Mouse (Mus musculus) frontal cortex, adult 2 months (tissue): ENCODE data around the gene Gpr31b. TPM values are rescaled to one million over a fixed set of nuclear protein-coding genes. Genes with fewer than 3 reads are reported as not detected.
"Not testable (repeated sequence)": the region's sequence is repeated elsewhere in the genome, so short reads cannot be mapped to it uniquely, and the experiment has no call there.

Source experiments
- DNase-seq, 2 experiments: peaks; one replicate each; pipeline ENCODE4 v3.0.0; 2022; ENCODE audit warnings: low spot score in 1 of 2; ENCODE audit errors: extremely low spot score in 1 of 2
- polyA plus RNA-seq: library from polyadenylated mRNA; depleted of rRNA; stranded (reverse); fragments of >200 nt; gene quantifications from 2 replicates; pipeline ENCODE4 v1.2.3, GENCODE M21; 2012; rRNA removed

Gpr31b gene
- polyA plus RNA-seq = not detected in 2 replicates

- not testable (repeated sequence) for DNase-seq
Measured at GRCm38 (mm10) chr17:13052124-13052813, at the start of gene Gpr31b. Gpr31b (minus strand) TSS chr17:13052296.

GRCm38 (mm10) chr17:13092960-13093359, 40.9 kb upstream of the Gpr31b start:
- not testable (repeated sequence) for DNase-seq

DNA sequence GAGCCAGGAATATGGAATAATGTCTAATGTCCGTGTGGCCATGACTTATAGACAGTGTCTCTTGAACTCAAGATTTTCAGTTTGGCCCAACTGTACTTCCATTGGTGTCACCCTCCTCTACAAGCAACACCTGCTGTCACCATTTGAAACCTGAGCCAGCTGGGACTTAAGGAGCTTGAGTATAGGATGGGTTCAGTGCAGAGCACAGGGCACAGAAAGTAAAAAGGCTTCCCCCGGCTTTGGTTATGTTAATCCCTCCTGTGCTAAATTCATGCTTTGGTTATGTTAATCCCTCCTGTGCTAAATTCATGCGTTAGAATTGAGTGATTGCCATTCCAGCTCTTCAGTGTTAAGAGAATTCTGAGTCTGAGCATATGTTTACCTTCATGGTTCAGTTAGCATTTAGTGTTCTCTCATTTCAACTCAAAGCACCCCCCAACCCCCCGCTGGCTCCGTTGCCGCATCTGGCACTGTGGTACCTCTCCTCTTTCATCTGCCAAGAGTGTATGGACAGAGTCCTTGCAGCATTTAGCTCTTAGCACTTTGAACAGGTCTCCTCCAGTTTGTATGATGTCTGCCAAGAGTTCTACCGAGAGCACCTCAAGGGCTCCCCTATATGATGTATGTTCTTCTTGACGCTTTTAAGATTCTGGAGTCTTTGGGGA, 40.1 kb upstream of the Gpr31b start:
- not testable (repeated sequence) for DNase-seq

DNA sequence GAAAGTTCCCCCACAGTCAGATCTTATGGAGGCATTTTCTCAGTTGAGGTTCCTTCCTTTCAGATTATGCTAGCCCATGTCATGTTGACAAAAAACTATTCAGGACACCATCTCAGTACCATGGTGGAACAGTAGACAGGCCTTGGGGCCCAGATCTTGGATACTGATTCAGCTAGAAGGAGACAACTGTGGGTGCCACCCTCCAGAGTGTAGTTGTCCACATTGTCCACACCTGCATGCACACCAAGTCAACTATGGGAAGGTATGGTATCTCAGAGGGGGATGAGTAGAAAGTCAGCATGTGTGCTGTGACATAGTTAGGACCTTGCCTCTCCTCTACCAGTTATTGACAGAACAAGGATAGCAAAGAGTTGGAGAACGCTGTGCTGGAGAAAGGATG, 39.4 kb upstream of the Gpr31b start:
- DNase-seq = not testable (repeated sequence)

GRCm38 (mm10) chr17:13069227-13069626, 17.1 kb upstream of the Gpr31b start:
- not testable (repeated sequence) for DNase-seq

DNA sequence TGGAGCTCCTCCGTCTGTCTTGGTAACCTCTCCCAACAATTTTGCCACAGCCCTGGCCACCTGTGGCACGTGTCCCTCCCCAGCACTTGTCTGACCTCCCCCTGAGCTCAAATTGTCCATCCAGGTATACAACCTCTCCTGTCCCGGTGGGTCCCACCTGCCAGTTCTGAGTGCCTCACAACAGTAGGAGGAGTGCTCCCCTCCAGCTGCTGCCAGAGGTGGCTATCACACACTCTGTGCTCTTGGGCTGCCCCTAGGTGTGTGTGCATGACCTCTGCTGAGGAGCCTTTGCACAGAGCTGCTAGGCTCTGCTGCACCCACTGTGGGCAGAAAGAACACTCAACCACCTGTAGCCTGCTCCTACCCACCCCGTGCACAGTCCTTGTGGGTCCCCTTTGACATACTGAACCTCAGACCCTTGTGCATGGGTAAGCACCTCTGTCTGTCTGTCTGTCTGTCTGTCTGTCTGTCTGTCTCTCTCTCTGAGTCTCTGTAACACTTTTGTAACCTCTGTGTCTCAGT, 15.8 kb upstream of the Gpr31b start:
- DNase-seq = not testable (repeated sequence)

DNA sequence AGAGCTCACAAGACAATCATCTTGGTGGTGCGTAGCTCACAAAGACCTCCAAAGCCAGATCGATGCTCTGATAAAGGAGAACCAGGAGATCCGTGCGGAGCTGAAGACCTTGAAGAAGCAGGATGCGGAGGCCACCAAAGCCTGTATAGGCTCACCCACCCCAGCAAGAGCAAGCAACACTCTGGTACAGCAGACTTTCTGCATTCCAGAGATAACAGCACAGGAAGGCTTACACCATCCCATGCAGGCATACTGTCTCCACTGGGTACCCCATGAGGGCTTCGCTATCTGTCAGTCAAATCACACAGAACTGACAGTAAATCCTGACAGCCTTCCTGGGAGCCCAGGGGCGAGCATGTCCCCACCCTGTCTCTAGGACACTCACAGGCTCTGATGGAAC, 10.8 kb upstream of the Gpr31b start:
- DNase-seq = not testable (repeated sequence)

DNA sequence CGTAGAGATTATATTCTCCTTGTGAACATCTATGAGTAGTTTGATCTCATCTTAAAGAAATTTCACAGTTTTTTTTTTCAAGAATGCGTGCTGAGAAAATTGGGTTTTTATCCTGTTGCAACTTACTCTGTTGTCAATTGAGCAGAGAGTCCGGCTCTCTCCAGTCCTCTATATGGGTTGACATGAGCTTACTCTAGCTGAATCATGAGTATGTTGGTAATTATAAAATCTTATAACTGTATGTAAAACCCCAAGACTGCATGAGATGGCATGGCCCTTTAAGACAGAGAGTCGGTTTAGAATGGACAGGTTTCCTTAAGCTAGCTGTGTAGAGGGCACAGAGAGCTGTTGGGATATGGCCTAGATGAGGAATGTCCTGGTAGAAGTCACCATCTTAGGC, 8.7 kb upstream of the Gpr31b start, which contains the start of gene Tcp10b:
Gene Tcp10b (plus strand): TSS at position 301 of the 400 bp plus-strand sequence.
- DNase-seq = not testable (repeated sequence)

DNA sequence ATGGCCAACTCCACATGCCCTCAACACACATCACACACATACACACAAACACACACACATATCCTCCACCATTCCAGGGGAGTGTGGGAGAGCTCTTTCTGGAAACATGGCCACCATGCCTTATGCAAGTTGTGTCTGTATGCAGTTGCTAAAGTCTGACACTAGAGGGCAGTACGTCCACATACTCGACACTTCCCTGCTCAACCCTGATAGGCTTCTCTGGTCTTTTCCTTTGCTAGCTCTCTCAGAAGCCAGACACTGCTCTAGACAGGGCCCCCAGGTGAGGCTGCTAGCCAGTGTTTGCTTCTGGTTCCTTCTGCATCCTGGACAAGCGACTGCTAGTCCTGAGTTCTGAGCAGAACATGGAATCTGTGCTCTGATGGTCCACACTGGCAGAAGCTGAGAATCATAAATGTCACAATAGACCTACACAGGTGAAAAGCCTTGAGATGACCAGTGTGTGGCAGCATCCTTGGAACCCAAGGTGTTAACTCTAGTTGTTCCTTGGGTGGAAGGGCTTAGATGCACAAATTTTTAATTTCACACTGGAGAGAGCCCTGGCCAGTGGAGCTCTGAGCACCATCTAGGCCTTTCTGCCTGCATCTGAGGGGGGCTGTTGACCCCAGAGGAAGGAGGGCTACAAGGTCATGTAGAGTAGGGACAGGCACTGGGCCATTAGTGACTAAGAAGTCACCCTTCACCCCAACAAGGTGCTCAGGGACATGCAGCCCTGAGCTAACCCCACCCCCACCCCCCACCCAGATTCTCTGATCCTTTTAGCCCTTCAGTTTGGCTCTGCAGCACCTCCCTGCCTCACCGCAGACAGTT, 8.0 kb downstream of the Gpr31b start:
- DNase-seq = peak; percentile 37 to 78

DNA sequence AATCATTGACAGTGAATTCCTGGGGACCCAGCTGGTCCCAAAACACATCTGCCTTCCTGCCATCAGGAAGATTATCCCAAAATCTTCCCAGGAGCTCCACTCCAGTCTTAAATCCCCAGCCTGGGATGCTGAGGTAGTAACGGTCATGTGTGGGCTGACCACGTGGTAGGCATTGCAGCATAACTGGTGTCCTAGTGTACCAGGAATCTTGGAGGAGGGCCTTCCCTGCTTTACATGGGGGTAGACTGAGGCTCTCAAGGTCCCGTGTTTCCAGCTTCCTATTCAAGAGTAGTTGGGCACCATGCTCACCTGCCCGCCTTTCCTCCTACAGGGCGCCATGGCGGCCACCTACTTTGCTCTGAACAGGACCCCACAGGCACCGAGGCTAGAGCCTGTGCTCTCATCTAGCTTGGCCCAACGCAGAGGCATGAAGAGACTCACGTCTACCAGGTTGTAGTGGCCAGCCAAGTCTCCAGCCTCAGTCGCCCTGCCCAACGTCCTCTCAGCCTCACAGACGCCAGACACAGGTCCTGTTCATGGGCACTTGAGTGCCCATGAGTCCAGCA, 15.4 kb downstream of the Gpr31b start:
- DNase-seq = not testable (repeated sequence)

DNA sequence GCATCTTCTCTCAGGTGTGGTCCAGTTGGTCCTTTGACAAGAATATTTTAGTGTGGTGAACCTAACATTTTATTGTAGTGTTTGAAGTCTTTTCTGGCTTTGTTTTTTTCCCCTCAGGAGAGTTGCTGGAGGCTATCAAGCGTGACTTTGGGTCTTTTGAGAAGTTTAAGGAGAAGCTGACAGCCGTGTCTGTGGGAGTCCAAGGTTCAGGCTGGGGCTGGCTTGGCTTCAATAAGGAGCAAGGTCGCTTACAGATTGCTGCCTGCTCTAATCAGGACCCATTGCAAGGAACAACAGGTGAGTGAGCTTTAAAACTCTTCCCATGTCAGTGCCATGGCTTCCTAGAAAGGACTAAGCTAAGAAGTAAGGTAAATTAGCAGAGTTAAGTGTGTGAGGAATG, 38.8 kb downstream of the Gpr31b start:
- DNase-seq = no peak

DNA sequence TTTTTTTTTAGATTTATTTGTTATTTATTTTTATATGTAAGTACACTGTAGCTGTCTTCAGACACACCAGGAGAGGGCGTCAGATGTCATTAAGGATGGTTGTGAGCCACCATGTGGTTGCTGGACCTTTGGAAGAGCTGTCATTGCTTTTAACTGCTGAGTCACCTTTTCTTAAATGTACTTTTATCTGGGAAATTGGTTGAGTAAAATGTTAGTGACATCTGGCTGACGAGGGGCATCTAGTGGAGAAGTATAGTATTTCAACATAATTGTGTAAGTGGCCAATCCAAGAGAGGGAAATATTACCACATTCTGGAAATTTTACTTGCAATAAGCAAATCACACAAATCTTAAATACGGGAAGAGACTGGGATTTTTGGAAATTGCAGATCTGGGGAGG, 42.2 kb downstream of the Gpr31b start:
- DNase-seq = peak in 1 of 2 experiments; percentile 73

DNA sequence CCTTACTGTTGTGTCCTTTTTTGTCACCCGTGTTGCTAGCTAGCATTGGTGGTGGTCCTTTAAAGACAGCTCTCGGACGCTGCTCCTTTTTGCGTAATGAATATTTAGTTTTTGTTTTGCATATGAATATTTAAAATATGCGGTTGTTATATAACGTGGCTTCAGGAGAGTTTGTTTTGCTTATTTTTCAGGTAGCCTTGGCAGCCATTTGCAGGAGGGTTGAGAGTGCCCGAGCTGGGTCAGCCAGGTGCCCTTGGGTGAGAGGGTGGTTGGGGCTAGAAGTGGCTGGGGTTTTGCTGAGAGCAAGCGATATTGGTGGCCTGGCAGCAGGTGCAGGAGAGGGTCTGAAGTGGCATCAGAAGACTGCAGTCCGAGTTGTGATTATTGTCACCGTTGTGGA, 43.6 kb downstream of the Gpr31b start:
- DNase-seq = no peak

- peak; percentile 94 to 98 for DNase-seq
Measured at GRCm38 (mm10) chr17:13007730-13008425, 44.2 kb downstream of the Gpr31b start.

- no peak for DNase-seq
Measured at GRCm38 (mm10) chr17:13006984-13007383, 45.1 kb downstream of the Gpr31b start.

- not testable (repeated sequence) for DNase-seq
Measured at GRCm38 (mm10) chr17:13006546-13006945, 45.5 kb downstream of the Gpr31b start, which contains the start of gene Sod2. Sod2 (plus strand) TSS chr17:13006846.

DNA sequence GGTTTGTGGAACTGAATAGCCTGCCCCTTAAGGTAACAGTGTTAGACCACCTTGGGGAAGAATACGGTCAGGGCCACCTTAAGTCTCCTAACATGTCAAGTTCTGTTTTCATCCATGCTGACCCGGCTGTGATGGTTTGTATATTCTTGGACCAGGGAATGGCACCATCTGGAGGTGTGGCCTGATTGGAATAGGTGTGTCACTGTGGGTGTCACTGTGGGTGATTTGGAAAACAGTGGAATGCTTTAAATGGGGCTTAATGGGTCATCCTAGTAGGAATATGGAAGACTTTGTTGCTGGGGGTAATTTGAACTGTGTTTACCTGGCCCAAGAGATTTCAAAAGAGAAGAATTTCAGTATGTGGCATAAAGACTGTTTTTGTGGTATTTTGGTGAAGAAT, 47.7 kb downstream of the Gpr31b start:
- DNase-seq = not testable (repeated sequence)

DNA sequence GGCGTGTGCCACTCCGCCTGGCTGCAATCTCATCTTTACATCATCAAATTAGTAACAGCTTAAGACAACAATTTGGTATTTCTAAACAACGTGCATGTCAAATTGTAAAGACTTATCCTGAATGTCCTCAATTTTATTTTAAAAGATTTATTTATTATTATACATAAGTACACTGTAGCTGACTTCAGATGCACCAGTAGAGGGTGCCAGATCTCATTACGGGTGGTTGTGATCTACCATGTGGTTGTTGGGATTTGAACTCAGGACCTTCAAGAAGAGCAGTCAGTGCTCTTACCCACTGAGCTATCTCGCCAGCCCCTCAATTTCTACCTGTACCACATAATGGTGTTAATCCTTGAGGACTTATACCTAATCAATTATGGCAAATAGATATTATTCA, 49.9 kb downstream of the Gpr31b start:
- DNase-seq = not testable (repeated sequence)
